Mouse (Mus musculus) small intestine, adult 2 months (tissue): ENCODE data around the gene Ccl1. TPM values are rescaled to one million over a fixed set of nuclear protein-coding genes. Genes with fewer than 3 reads are reported as not detected.
A peak's percentile ranks its signal among the peaks of the same experiment; 100 is the strongest.

Experiments
- H3K27ac ChIP-seq: fragments of 200-500 bp; 2 replicates; pipeline ENCODE4 v1.5.1; 2012; ENCODE audit warnings: low read depth, low read length, control low read depth, inconsistent platforms; ENCODE audit not compliant: insufficient read depth
- H3K27me3 ChIP-seq: fragments of 200-500 bp; 2 replicates; pipeline ENCODE4 v1.6.1; 2012; ENCODE audit warnings: mild to moderate bottlenecking, moderate library complexity, low read length, inconsistent platforms; ENCODE audit not compliant: control insufficient read depth, insufficient read depth
- H3K36me3 ChIP-seq: fragments of 200-500 bp; 2 replicates; pipeline ENCODE4 v1.6.1; 2012; ENCODE audit warnings: mild to moderate bottlenecking, low read length, control low read depth, inconsistent platforms; ENCODE audit not compliant: control insufficient read depth, insufficient read depth
- H3K4me1 ChIP-seq: fragments of 200-500 bp; 2 replicates; pipeline ENCODE4 v1.6.1; 2012; ENCODE audit warnings: low read length, inconsistent platforms, mixed read lengths; ENCODE audit not compliant: control insufficient read depth, insufficient read depth, insufficient read length
- H3K4me3 ChIP-seq: fragments of 200-500 bp; 2 replicates; pipeline ENCODE4 v1.5.1; 2012; ENCODE audit warnings: low read depth, mild to moderate bottlenecking, control low read depth, inconsistent platforms, low read length, moderate library complexity
- CTCF ChIP-seq: fragments of 200-500 bp; IDR thresholded peaks from 2 replicates; pipeline ENCODE4 v1.5.1; 2012; ENCODE audit warnings: low read depth, mild to moderate bottlenecking, control low read depth, inconsistent platforms, low read length, moderate library complexity, mixed read lengths; ENCODE audit not compliant: insufficient replicate concordance, insufficient read length; ENCODE audit errors: extremely low read depth
- POLR2A ChIP-seq: fragments of 200-500 bp; IDR thresholded peaks from 2 replicates; pipeline ENCODE4 v1.6.1; 2012; ENCODE audit warnings: low read depth, mild to moderate bottlenecking, control low read depth, inconsistent platforms, low read length, moderate library complexity
- WGBS: fragments of 180-500 bp; shearing (Covaris S2); methylation state at CpG from one replicate; pipeline ENCODE4 v1.1.7; 2018; 5-methylcytosine and 5-hydroxymethylcytosine counted together
- polyA plus RNA-seq: library from polyadenylated mRNA; depleted of rRNA; stranded (reverse); fragments of >200 nt; gene quantifications from 2 replicates; pipeline ENCODE4 v1.2.3, GENCODE M21; 2012

Gene Ccl1
- polyA plus RNA-seq, 1 experiment, result 0.52 TPM

DNA sequence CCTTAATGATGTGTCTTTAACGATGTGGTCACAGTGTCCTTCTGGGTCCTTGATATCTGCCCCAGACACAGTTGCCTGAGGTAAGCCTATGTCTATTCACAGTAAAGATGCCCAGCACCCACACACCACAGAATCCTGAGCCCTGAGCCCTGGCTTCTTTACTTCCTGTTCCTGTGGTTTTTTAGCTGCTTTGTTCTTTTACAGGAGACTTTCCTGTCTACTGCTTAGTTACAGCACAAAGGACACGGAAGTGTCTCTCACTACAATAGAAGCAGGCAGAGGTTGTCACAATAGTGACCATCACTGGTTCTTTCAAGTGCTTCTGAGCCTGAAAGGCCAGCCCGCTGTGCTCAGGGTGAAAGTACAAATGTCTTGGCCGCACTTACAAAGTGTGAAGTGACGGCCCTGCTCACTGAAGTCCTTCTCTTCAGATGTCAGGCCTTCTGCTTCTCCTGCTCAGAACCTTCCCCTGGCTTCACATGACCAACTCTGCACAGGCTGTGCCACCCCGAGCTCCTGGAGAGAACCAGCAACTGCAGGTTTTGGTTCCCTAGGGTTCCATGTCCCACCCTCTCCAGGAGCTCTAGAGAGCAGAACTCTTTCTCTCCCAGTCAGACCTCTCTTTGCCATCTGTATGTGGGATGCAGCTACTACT, 122.1 kb downstream of the Ccl1 start:
- WGBS, result 66% methylated on average over 6 of the region's 6 CpGs
- no peak overlapping the region for H3K27ac ChIP-seq
- no peak overlapping the region for H3K4me3 ChIP-seq

DNA sequence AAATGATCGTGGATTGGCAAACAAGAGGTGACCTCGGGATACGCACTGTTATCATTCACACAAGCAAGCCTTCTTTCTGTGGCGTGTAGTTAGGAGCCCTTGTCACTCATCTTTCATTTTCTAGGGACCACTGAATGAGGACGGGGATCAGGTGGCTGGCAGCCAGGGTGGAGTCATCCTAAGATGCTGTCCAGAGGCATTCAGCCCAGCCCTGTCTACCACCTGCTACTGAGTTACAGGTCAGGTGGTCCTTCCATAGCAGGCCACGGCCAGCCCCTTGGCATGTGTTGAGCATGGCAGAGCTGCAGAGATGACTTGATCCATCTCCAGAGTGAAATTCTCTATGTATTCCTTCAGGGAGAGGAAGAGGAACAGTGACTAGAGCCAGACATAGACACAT, 123.1 kb downstream of the Ccl1 start:
- no peaks in the 10 kb centered on the region for H3K36me3 ChIP-seq
- H3K4me3 ChIP-seq, result no peak overlapping the region
- H3K27ac ChIP-seq, result no peak overlapping the region
- H3K4me1 ChIP-seq, result no peaks in the 10 kb centered on the region
- 58% methylated on average over 6 of the region's 6 CpGs for WGBS
- H3K27me3 ChIP-seq, result no peaks in the 10 kb centered on the region
- TF ChIP-seq CTCF, result no peak
- no peak for TF ChIP-seq POLR2A

More for the DNA sequence above, 122.1 kb downstream of the Ccl1 start:
- Histone ChIP-seq H3K4me1 (no peaks in the 10 kb centered on the region), H3K36me3 (no peaks in the 10 kb centered on the region), H3K27me3 (no peaks in the 10 kb centered on the region)
- TF ChIP-seq POLR2A (no peak), CTCF (no peak)

DNA sequence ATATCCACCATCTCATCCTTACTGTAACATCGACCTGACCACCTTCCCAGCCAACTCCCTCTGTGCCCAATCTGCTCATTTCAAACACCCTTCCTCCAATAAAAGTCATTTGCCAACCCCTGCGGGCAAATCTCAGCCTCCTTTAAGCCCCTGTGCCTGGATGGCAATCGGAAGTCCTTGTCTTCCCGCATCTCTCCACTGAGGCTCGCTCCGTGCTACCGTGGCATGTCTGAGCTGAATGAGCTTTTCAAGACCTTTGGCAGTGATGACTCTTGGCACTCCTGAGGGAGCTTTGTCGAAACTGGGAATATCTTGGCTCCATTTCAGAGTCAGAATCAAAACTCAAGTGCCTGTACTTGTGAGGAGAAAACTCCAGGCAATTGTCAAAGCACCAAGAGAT, 124.2 kb downstream of the Ccl1 start:
- Histone ChIP-seq H3K27ac (no peak overlapping the region), H3K4me3 (no peak overlapping the region), H3K4me1 (no peaks in the 10 kb centered on the region), H3K27me3 (no peaks in the 10 kb centered on the region), H3K36me3 (no peaks in the 10 kb centered on the region)
- WGBS, result 67% methylated on average over 8 of the region's 8 CpGs
- TF ChIP-seq CTCF, result no peak
- TF ChIP-seq POLR2A, result no peak

DNA sequence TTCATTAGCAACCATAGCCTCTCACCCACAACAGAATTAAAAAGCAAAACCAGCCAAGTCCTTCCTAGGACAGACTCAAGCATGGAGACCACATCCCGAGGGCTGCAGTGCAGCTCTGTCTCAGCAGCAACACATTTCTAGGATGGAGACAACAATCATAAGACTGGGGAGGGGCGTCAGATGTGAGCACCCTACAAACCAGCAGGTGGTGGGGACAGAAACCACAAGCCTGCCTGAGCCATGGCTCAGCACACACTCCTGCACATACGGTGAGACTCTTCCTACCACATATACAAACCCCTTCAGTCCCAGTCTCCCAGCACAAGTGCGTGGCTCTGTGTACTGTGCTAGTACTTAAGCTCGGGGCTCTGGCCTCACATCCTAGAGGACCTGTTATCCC, 127.3 kb downstream of the Ccl1 start:
- TF ChIP-seq CTCF (no peak), POLR2A (no peak)
- Histone ChIP-seq H3K36me3 (no peaks in the 10 kb centered on the region), H3K27ac (no peak overlapping the region), H3K27me3 (no peaks in the 10 kb centered on the region), H3K4me3 (no peak overlapping the region), H3K4me1 (peaks cover 3% of the 10 kb centered on the region; the same call in 1 of the 2 replicates)
- 66% methylated on average over 5 of the region's 5 CpGs for WGBS

DNA sequence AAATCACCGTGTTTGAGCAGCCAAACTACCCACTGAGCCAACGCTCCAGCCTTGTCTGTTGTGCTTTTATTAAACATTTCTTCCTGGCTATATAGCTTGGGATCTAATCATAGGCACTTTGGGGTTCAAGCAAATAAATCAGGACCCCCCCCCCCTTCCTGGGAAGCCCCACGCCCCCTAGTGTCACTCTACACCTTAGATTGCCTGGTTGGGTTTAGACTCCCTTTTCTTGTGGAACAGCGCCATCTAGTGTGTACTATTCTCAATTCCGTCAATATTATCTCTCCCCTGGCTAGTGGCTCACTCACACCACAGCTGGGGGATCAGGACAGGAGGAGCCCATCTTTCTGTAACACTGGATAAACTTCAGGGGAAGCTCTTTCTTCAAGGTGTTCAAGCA, 127.8 kb downstream of the Ccl1 start:
- Histone ChIP-seq H3K4me3 (no peak overlapping the region), H3K27ac (no peak overlapping the region), H3K27me3 (no peaks in the 10 kb centered on the region), H3K36me3 (no peaks in the 10 kb centered on the region), H3K4me1 (peaks cover 3% of the 10 kb centered on the region; the same call in 1 of the 2 replicates)
- TF ChIP-seq POLR2A (no peak), CTCF (peak; percentile 75; the same call in 1 of the 2 replicates)
- WGBS, result 27% methylated on average over 5 of the region's 5 CpGs

DNA sequence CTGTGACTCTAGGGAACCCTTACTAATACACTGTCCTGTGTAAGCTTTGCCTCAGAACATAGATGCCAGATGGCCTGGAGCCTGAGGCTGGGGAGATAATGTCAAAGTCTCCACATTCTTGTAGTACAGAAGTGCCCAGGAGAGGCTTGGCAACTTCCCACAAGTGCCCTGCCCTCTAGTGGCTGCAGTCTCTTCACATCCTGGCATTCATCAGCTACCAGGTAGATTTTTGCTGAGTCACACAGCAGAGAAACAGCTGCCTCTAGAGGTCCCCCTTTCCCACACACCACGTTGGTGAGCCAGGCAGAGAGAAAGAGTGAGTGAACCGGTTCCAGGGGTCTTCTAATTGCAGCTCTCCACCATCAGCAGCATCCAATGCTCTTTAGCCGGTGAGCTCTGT, 130.7 kb downstream of the Ccl1 start:
- Histone ChIP-seq H3K4me3 (no peak overlapping the region), H3K4me1 (peaks cover 3% of the 10 kb centered on the region; the same call in 1 of the 2 replicates), H3K27ac (no peak overlapping the region), H3K27me3 (no peaks in the 10 kb centered on the region), H3K36me3 (no peaks in the 10 kb centered on the region)
- TF ChIP-seq POLR2A, result no peak
- peak; percentile 74; the same call in 1 of the 2 replicates for TF ChIP-seq CTCF
- WGBS, result 17% methylated on average over 3 of the region's 3 CpGs

DNA sequence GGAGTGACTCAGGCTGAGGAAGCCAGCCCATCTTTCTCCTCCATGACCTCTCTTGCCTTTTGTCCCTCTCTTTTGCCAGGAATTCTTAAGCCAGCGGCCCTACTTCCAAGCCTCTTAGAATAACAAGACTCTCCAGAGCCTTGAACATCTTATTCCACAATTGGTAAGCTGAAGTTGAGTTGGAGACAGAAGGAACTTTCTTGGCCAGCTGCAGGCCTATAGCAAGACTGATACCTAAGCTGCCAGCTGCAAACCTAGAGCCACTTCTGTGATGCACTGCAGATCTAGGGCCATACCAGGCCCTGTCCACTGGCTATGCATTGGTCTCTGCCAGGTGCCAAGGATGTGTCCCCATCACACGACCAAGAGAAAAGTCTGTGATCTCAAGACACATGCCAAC, 132.0 kb downstream of the Ccl1 start:
- Histone ChIP-seq H3K27ac (no peak overlapping the region; the same call in 1 of the 2 replicates), H3K4me3 (no peak overlapping the region), H3K27me3 (no peaks in the 10 kb centered on the region), H3K4me1 (peaks cover 3% of the 10 kb centered on the region; the same call in 1 of the 2 replicates), H3K36me3 (no peaks in the 10 kb centered on the region)
- TF ChIP-seq POLR2A (no peak), CTCF (no peak)
- 78% methylated on average over 2 of the region's 2 CpGs for WGBS
